11 mouse cellular contexts compared by ENCODE assay signal in genomic region chr9:75401593-75402504, GRCm38 (mm10). TPM values are rescaled to one million over a fixed set of nuclear protein-coding genes. Genes with fewer than 3 reads are reported as not detected.
DNase-seq lines count a peak whose midpoint lies in the region; ATAC-seq and TF ChIP-seq lines count a peak whose summit lies in the region.
"Had no signal": no experiment of that assay in that cellular context is flagged by ENCODE, and none has a peak within 500 bp of the region (broad histone marks: within the 10 kb centered on the region; RNA-seq: fewer than 3 reads in every experiment).

No protein-coding gene starts in this region.

- H3K36me3 ChIP-seq in intestine, postnatal 0 days (ENCODE audit: control insufficient read depth, insufficient read depth), result peaks cover 19% of the 10 kb centered on the region; the same call in 1 of the 2 replicates

- no peak overlapping the region for H3K9ac ChIP-seq in intestine, postnatal 0 days (ENCODE audit: low read depth, low read length)
- H3K9ac ChIP-seq: midbrain, embryonic 15.5 days had no signal

- H3K27me3 ChIP-seq in intestine, postnatal 0 days (replicated peaks; ENCODE audit: control insufficient read depth, insufficient read depth, low read length), result no peaks in the 10 kb centered on the region
- H3K27me3 ChIP-seq: midbrain, embryonic 15.5 days had no signal

- peak; percentile 66 for ATAC-seq in frontal cortex, adult (ENCODE audit: low TSS enrichment)
- no peak for ATAC-seq in intestine, postnatal 0 days
- ATAC-seq: midbrain, embryonic 15.5 days had no signal

- TF ChIP-seq CTCF in intestine, postnatal 0 days (IDR thresholded peaks at IDR 0.05; ENCODE audit: low read depth), result no peak

- peaks cover 15% of the 10 kb centered on the region; the same call in 1 of the 2 replicates for H3K4me1 ChIP-seq in intestine, postnatal 0 days (replicated peaks; ENCODE audit: control insufficient read depth, insufficient read depth, low read length)

- 58% methylated on average over 20 of the region's 20 CpGs for WGBS in intestine, postnatal 0 days

- H3K4me2 ChIP-seq in intestine, postnatal 0 days (replicated peaks; ENCODE audit: low read depth), result no peak overlapping the region
- H3K4me2 ChIP-seq: midbrain, embryonic 15.5 days had no signal

- H3K4me3 ChIP-seq in intestine, postnatal 0 days (ENCODE audit: low read depth, low read length), result no peak overlapping the region
- H3K4me3 ChIP-seq: midbrain, embryonic 15.5 days had no signal

- H3K9me3 ChIP-seq in intestine, postnatal 0 days (ENCODE audit: control insufficient read depth), result no peaks in the 10 kb centered on the region
- H3K9me3 ChIP-seq: midbrain, embryonic 15.5 days had no signal

- DNase-seq in frontal cortex, postnatal 14 days (ENCODE audit: low spot score in 2 of 2), result no peak
- peak; percentile 35 to 41 for DNase-seq in spleen, adult 18-20 months
- no peak for DNase-seq in spleen, adult 12 weeks (ENCODE audit: low spot score)
- peak; percentile 65 for DNase-seq in thymus, postnatal 25 days
- DNase-seq in cerebellum, postnatal 4 days (ENCODE audit: low spot score in 2 of 2), result no peak
- DNase-seq in gastrocnemius, adult 8-10 months (ENCODE audit: low spot score in 2 of 2), result no peak

- peak overlapping the region; percentile 35; the same call in 1 of the 2 replicates for H3K27ac ChIP-seq in intestine, postnatal 0 days (ENCODE audit: low read depth, low read length)
- H3K27ac ChIP-seq: midbrain, embryonic 15.5 days had no signal

RNA-seq across cellular contexts. Expression of gene Mapk6, which starts 8.0 kb away (rescaled TPM):
- 36.6 and 39.2 TPM in 2 replicates for polyA plus RNA-seq in intestine, postnatal 0 days (2015; fragmentation: Nextera tagmentation; extraction: Ambion mirVana)
- total RNA-seq in gastrocnemius, adult 8-10 months (2022), result 10 to 100 TPM; 28.5 to 36.0 (median 30.5) TPM

RNA-seq across cellular contexts. Expression of gene Leo1, which starts 39.5 kb away (rescaled TPM):
- 14.7 and 16.3 TPM in 2 replicates for polyA plus RNA-seq in intestine, postnatal 0 days (2015; fragmentation: Nextera tagmentation; extraction: Ambion mirVana)
- 10 to 100 TPM; 14.8 to 23.2 (median 22.2) TPM for total RNA-seq in gastrocnemius, adult 8-10 months (2022)

RNA-seq across cellular contexts. Expression of gene Bcl2l10, which starts 54.3 kb away (rescaled TPM):
- polyA plus RNA-seq in intestine, postnatal 0 days (2015; fragmentation: Nextera tagmentation; extraction: Ambion mirVana), result not detected in 2 replicates
- total RNA-seq in gastrocnemius, adult 8-10 months (2022), result not detected
- total RNA-seq: MEL had no signal
- polyA plus RNA-seq: midbrain, embryonic 15.5 days; stomach, embryonic 14.5 days had no signal

Comparison
In these comparisons a context has a peak if more than half of its experiments do, and no peak if none do; other contexts are left out.
1. DNase-seq: peak in spleen, adult 18-20 months (2 of 2) and thymus, postnatal 25 days (single experiment); none in frontal cortex, postnatal 14 days (0 of 2), spleen, adult 12 weeks (single experiment), cerebellum, postnatal 4 days (0 of 2) and gastrocnemius, adult 8-10 months (0 of 2).